Mouse (Mus musculus) liver, embryonic 14.5 days (tissue): Measurements from ENCODE around the gene Gfod1. TPM values are rescaled to one million over a fixed set of nuclear protein-coding genes. Genes with fewer than 3 reads are reported as not detected.

Experiments
- ATAC-seq: fragments of 200-750 bp; cut with Nextera tagmentation; 2 replicates; pipeline ENCODE4 v1.8.0; 2017; ENCODE audit warnings: moderate number of reproducible peaks, mild to moderate bottlenecking, moderate library complexity; ENCODE audit not compliant: insufficient read depth
- DNase-seq, 3 experiments: peaks; one replicate each; pipeline ENCODE4 v3.0.0-alpha.2; 2012 to 2013; ENCODE audit warnings: low read depth in 3 of 3, low spot score in 3 of 3
- H3K27ac ChIP-seq: fragments of 300-500 bp; sonication (generic); 2 replicates; pipeline ENCODE4 v1.5.1; 2014; ENCODE audit warnings: moderate library complexity, mild to moderate bottlenecking, control low read depth, inconsistent platforms
- H3K27me3 ChIP-seq: fragments of 300-500 bp; sonication (generic); 2 replicates; pipeline ENCODE4 v1.6.1; 2014; ENCODE audit warnings: mild to moderate bottlenecking, low read length, moderate library complexity; ENCODE audit not compliant: control insufficient read depth, insufficient read depth
- H3K36me3 ChIP-seq: fragments of 300-500 bp; sonication (generic); replicated peaks from 2 replicates; pipeline ENCODE4 v1.6.1; 2014; ENCODE audit warnings: low read depth; ENCODE audit not compliant: control insufficient read depth, insufficient read depth
- H3K4me1 ChIP-seq, 2 experiments: fragments of 200-500 bp in 1 of 2; fragments of 300-500 bp in 1 of 2; sonication (generic) in 1 of 2; replicated peaks; 2 replicates each; pipeline ENCODE4 v1.6.1; 2012 to 2014; ENCODE audit warnings: antibody characterized with exemption in 1 of 2, inconsistent platforms in 1 of 2, low read length in 1 of 2; ENCODE audit not compliant: control insufficient read depth in 2 of 2, insufficient read depth in 2 of 2
- H3K4me2 ChIP-seq: fragments of 300-500 bp; sonication (generic); 2 replicates; pipeline ENCODE4 v1.6.1; 2014; ENCODE audit warnings: low read depth, mild to moderate bottlenecking, control low read depth, moderate library complexity
- H3K4me3 ChIP-seq, 2 experiments: fragments of 200-500 bp in 1 of 2; fragments of 300-500 bp in 1 of 2; sonication (generic) in 1 of 2; 2 replicates each; pipeline ENCODE4 v1.5.1; 2012 to 2014; ENCODE audit warnings: low read depth in 2 of 2, low read length in 2 of 2, mild to moderate bottlenecking in 2 of 2, control low read depth in 1 of 2, inconsistent platforms in 1 of 2, moderate library complexity in 1 of 2; ENCODE audit not compliant: insufficient read depth in 1 of 2
- H3K9ac ChIP-seq: fragments of 300-500 bp; sonication (generic); replicated peaks from 2 replicates; pipeline ENCODE4 v1.6.1; 2014; ENCODE audit warnings: mild to moderate bottlenecking, control low read depth, moderate library complexity
- H3K9me3 ChIP-seq: fragments of 300-500 bp; sonication (generic); 2 replicates; pipeline ENCODE4 v1.6.1; 2016; ENCODE audit warnings: low read length, mixed read lengths; ENCODE audit not compliant: control insufficient read depth
- CTCF ChIP-seq: IDR thresholded peaks from 2 replicates; pipeline ENCODE4 v1.5.1; 2016; ENCODE audit warnings: antibody characterized with exemption, low read depth, control low read depth
- EP300 ChIP-seq: IDR thresholded peaks from 2 replicates; pipeline ENCODE4 v1.6.1; 2016; ENCODE audit warnings: antibody characterized with exemption, low read depth
- WGBS: fragments of 180-500 bp; shearing (Covaris S2); extraction: QIAGEN DNeasy Blood & Tissue Kit; methylation state at CpG from one replicate; pipeline ENCODE4 v1.1.7; 2014; ENCODE audit not compliant: insufficient replicate concordance; 5-methylcytosine and 5-hydroxymethylcytosine counted together
- polyA plus RNA-seq, 2 experiments: library from polyadenylated mRNA; depleted of rRNA in 1 of 2; stranded (reverse) in 1 of 2; unstranded in 1 of 2; fragments of >200 nt; fragmentation: Nextera tagmentation in 1 of 2; extraction: Ambion mirVana in 1 of 2; gene quantifications; 2 replicates each; pipeline versions ENCODE4 v1.2.1 to v1.2.3; 2012 to 2014

Gene Gfod1
- polyA plus RNA-seq, 2 experiments: 0.41 to 0.42 TPM

DNA sequence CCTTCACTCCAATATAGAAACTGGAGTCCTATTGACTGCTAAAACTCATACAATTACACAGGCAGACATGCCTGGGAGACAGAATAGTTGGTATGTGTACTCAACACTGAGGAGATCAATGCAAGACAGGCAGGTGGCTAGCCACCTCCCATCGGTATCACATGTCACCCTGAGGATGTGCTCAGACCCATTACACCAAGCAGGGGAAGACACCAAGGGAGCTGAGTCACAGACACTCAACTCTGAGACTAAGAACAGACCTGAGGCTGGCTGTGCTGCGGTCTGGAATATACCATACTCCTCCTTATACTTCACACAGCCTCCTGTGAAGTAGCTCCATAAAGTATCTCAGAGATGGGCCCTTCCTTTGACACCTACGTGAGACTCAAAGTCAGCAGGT is 60.7 kb downstream of the Gfod1 start:
- TF ChIP-seq EP300 (no peak), CTCF (no peak)
- no peaks in the 10 kb centered on the region for H3K9me3 ChIP-seq
- H3K4me2 ChIP-seq: no peak overlapping the region
- no peaks in the 10 kb centered on the region for H3K27me3 ChIP-seq
- DNase-seq (no peak), ATAC-seq (no peak)
- H3K36me3 ChIP-seq: no peaks in the 10 kb centered on the region
- H3K4me1 ChIP-seq: peaks cover 4 to 34% of the 10 kb centered on the region in 2 experiments; a peak in 3 of 4 replicates
- H3K4me3 ChIP-seq: no peak overlapping the region
- H3K27ac ChIP-seq: no peak overlapping the region
- H3K9ac ChIP-seq: no peak overlapping the region
- 68% methylated on average over 3 of the region's 3 CpGs for WGBS

DNA sequence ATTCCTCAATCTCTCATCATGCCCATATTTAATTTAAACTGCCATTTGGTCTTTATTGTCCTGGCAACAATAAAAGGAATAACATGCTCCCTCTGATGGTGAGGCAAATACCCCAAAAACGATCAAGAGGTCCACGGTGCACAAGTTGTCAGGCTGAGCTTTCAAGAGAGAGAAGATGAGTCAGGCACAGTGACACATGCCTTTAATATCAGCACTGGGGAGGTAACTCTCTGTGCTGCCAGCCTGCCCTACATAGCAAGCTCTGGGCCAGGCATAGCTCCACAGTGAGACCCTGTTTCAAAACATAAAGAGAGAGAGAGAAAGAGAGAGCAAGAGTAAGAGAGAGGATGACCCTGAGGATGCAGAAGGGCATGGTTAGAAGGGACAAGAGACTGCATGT is 62.2 kb downstream of the Gfod1 start:
- WGBS: 59% methylated on average over 2 of the region's 2 CpGs
- Histone ChIP-seq H3K9ac (no peak overlapping the region), H3K4me1 (peaks cover 10 to 46% of the 10 kb centered on the region in 2 experiments), H3K9me3 (no peaks in the 10 kb centered on the region), H3K4me2 (no peak overlapping the region), H3K27me3 (no peaks in the 10 kb centered on the region), H3K4me3 (no peak overlapping the region), H3K27ac (no peak overlapping the region), H3K36me3 (no peaks in the 10 kb centered on the region)
- DNase-seq (no peak), ATAC-seq (peak; percentile 34; the same call in 1 of the 2 replicates)
- no peak for TF ChIP-seq EP300
- TF ChIP-seq CTCF: no peak

GRCm38 (mm10) chr13:43241069-43241468 is 62.9 kb downstream of the Gfod1 start:
- peaks cover 16 to 49% of the 10 kb centered on the region in 2 experiments for H3K4me1 ChIP-seq

GRCm38 (mm10) chr13:43239790-43240216 is 64.2 kb downstream of the Gfod1 start:
- TF ChIP-seq CTCF (no peak), EP300 (no peak)
- Histone ChIP-seq H3K27me3 (no peaks in the 10 kb centered on the region), H3K4me1 (peaks cover 29 to 56% of the 10 kb centered on the region in 2 experiments), H3K4me3 (no peak overlapping the region), H3K9ac (no peak overlapping the region), H3K9me3 (no peaks in the 10 kb centered on the region), H3K36me3 (no peaks in the 10 kb centered on the region), H3K27ac (no peak overlapping the region), H3K4me2 (no peak overlapping the region)
- DNase-seq (no peak), ATAC-seq (no peak)
- 67% methylated on average over 11 of the region's 11 CpGs for WGBS

More at GRCm38 (mm10) chr13:43241069-43241468, 62.9 kb downstream of the Gfod1 start:
- Histone ChIP-seq H3K27ac (no peak overlapping the region), H3K9me3 (no peaks in the 10 kb centered on the region), H3K4me2 (no peak overlapping the region), H3K4me3 (no peak overlapping the region), H3K27me3 (no peaks in the 10 kb centered on the region), H3K36me3 (no peaks in the 10 kb centered on the region), H3K9ac (no peak overlapping the region)
- DNase-seq: no peak
- ATAC-seq: no peak
- TF ChIP-seq EP300 (no peak), CTCF (no peak)
- WGBS: 13% methylated on average over 1 of the region's 1 CpGs

DNA sequence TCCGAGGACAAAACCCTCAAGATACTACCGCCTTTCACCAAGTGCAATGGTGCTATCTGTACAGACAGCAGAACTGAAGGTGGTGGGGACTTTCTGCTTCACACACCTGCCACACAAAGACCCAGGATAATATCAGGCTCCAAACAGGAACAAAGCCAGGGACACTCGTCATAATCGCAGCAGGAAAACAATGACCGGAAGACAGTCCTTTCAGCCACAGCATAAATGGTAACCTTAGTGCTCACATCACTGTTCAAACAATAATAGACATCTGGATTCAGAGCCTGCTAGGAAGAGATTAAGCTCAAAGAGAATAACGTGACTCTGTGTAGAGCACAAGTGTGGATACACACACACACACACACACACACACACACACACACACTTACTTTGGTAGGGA is 67.3 kb downstream of the Gfod1 start:
- Histone ChIP-seq H3K27ac (peak overlapping the region; percentile 95), H3K27me3 (no peaks in the 10 kb centered on the region), H3K9ac (peak overlapping the region; percentile 9; the same call in 1 of the 2 replicates), H3K4me3 (no peak overlapping the region), H3K4me1 (peaks cover 57 to 65% of the 10 kb centered on the region in 2 experiments), H3K9me3 (no peaks in the 10 kb centered on the region), H3K36me3 (no peaks in the 10 kb centered on the region), H3K4me2 (peak overlapping the region; percentile 74)
- ATAC-seq (no peak), DNase-seq (no peak)
- TF ChIP-seq EP300 (no peak; the same call in 1 of the 2 replicates), CTCF (no peak)
- WGBS: 11% methylated on average over 6 of the region's 6 CpGs
